Mouse (Mus musculus) intestine, embryonic 14.5 days (tissue): ENCODE data around the gene Tmx2. TPM values are rescaled to one million over a fixed set of nuclear protein-coding genes. Genes with fewer than 3 reads are reported as not detected.

Experiments
- ATAC-seq: fragments of 200-750 bp; cut with Nextera tagmentation; replicated peaks from 2 replicates; pipeline ENCODE4 v1.8.0; 2017; ENCODE audit warnings: low read depth, moderate number of reproducible peaks, moderate TSS enrichment, moderate library complexity; ENCODE audit not compliant: low FRiP score, low TSS enrichment
- DNase-seq: peaks from one replicate; pipeline ENCODE4 v3.0.0-alpha.2; 2018; ENCODE audit warnings: low spot score
- H3K27ac ChIP-seq: fragments of 300-500 bp; sonication (generic); 2 replicates; pipeline ENCODE4 v1.5.1; 2014; ENCODE audit warnings: low read depth, mild to moderate bottlenecking, control low read depth
- H3K27me3 ChIP-seq: fragments of 300-500 bp; sonication (generic); replicated peaks from 2 replicates; pipeline ENCODE4 v1.6.1; 2014; ENCODE audit warnings: low read length, control low read depth; ENCODE audit not compliant: control insufficient read depth, insufficient read depth
- H3K36me3 ChIP-seq: fragments of 300-500 bp; sonication (generic); 2 replicates; pipeline ENCODE4 v1.6.1; 2014; ENCODE audit warnings: low read length, control low read depth; ENCODE audit not compliant: control insufficient read depth, insufficient read depth
- H3K4me1 ChIP-seq: fragments of 300-500 bp; sonication (generic); replicated peaks from 2 replicates; pipeline ENCODE4 v1.6.1; 2014; ENCODE audit warnings: low read length, control low read depth, mixed read lengths; ENCODE audit not compliant: control insufficient read depth, insufficient read depth
- H3K4me2 ChIP-seq: fragments of 300-500 bp; sonication (generic); 2 replicates; pipeline ENCODE4 v1.6.1; 2014; ENCODE audit warnings: low read length
- H3K4me3 ChIP-seq: fragments of 300-500 bp; sonication (generic); 2 replicates; pipeline ENCODE4 v1.5.1; 2014; ENCODE audit warnings: low read depth, low read length, control low read depth, mixed read lengths
- H3K9ac ChIP-seq: fragments of 300-500 bp; sonication (generic); 2 replicates; pipeline ENCODE4 v1.6.1; 2014; ENCODE audit warnings: mild to moderate bottlenecking, low read length
- H3K9me3 ChIP-seq: fragments of 300-500 bp; sonication (generic); 2 replicates; pipeline ENCODE4 v1.6.1; 2016; ENCODE audit warnings: low read length, control low read depth; ENCODE audit not compliant: control insufficient read depth
- WGBS: fragments of 180-500 bp; shearing (Covaris S2); extraction: QIAGEN DNeasy Blood & Tissue Kit; methylation state at CpG from one replicate; pipeline ENCODE4 v1.1.7; 2014; 5-methylcytosine and 5-hydroxymethylcytosine counted together
- polyA plus RNA-seq: library from polyadenylated mRNA; unstranded; fragments of >200 nt; fragmentation: Nextera tagmentation; extraction: Ambion mirVana; gene quantifications from 2 replicates; pipeline ENCODE4 v1.2.1, GENCODE M21; 2014

Gene Tmx2
- polyA plus RNA-seq, 1 experiment from 2014 or later, result 131 TPM

GRCm38 (mm10) chr2:84636231-84636741 is 42.7 kb downstream of the Tmx2 start:
- WGBS, result 13% methylated on average over 8 of the region's 8 CpGs
- Histone ChIP-seq H3K9ac (peak overlapping the region; percentile 38), H3K9me3 (no peaks in the 10 kb centered on the region), H3K4me1 (peaks cover 71% of the 10 kb centered on the region), H3K4me2 (peak overlapping the region; percentile 55), H3K36me3 (no peaks in the 10 kb centered on the region; the same call in 1 of the 2 replicates), H3K27ac (peak overlapping the region; percentile 98), H3K27me3 (no peaks in the 10 kb centered on the region), H3K4me3 (0 out of 2 replicates have a peak overlapping the region, but pooled peaks have one; percentile 13)
- peak; percentile 50; the same call in 1 of the 2 replicates for ATAC-seq
- peak; percentile 70 for DNase-seq

GRCm38 (mm10) chr2:84635611-84636010 is 43.3 kb downstream of the Tmx2 start:
- peak overlapping the region; percentile 98 for H3K27ac ChIP-seq
- H3K4me3 ChIP-seq, result 0 out of 2 replicates have a peak overlapping the region, but pooled peaks have one; percentile 13
- H3K27me3 ChIP-seq, result no peaks in the 10 kb centered on the region
- no peaks in the 10 kb centered on the region for H3K9me3 ChIP-seq
- ATAC-seq (peak; percentile 87), DNase-seq (peak; percentile 87)
- peak overlapping the region; percentile 38 for H3K9ac ChIP-seq
- peak overlapping the region; percentile 55 for H3K4me2 ChIP-seq
- WGBS, result 0% methylated on average over 2 of the region's 2 CpGs
- H3K36me3 ChIP-seq, result no peaks in the 10 kb centered on the region; the same call in 1 of the 2 replicates
- peaks cover 71% of the 10 kb centered on the region for H3K4me1 ChIP-seq

GRCm38 (mm10) chr2:84634934-84635482 is 43.9 kb downstream of the Tmx2 start:
- 14% methylated on average over 4 of the region's 4 CpGs for WGBS
- H3K27ac ChIP-seq, result peak overlapping the region; percentile 98
- peak overlapping the region; percentile 38 for H3K9ac ChIP-seq
- no peaks in the 10 kb centered on the region for H3K9me3 ChIP-seq
- peaks cover 2% of the 10 kb centered on the region; the same call in 1 of the 2 replicates for H3K36me3 ChIP-seq
- H3K4me3 ChIP-seq, result 0 out of 2 replicates have a peak overlapping the region, but pooled peaks have one; percentile 4
- no peaks in the 10 kb centered on the region for H3K27me3 ChIP-seq
- peak overlapping the region; percentile 55 for H3K4me2 ChIP-seq
- no peak for ATAC-seq
- H3K4me1 ChIP-seq, result peaks cover 71% of the 10 kb centered on the region
- DNase-seq, result no peak

- H3K4me1 ChIP-seq, result peaks cover 67% of the 10 kb centered on the region
- ATAC-seq (0 out of 2 replicates have a peak, but pooled peaks have one; percentile 1), DNase-seq (no peak)
- 43% methylated on average over 4 of the region's 4 CpGs for WGBS
- H3K4me2 ChIP-seq, result peak overlapping the region; percentile 55
- no peaks in the 10 kb centered on the region for H3K27me3 ChIP-seq
- peak overlapping the region; percentile 98 for H3K27ac ChIP-seq
- H3K36me3 ChIP-seq, result peaks cover 9% of the 10 kb centered on the region; the same call in 1 of the 2 replicates
- no peak overlapping the region for H3K4me3 ChIP-seq
- no peak overlapping the region for H3K9ac ChIP-seq
- no peaks in the 10 kb centered on the region for H3K9me3 ChIP-seq
Measured at GRCm38 (mm10) chr2:84634006-84634405, 44.9 kb downstream of the Tmx2 start.

- ATAC-seq (peak; percentile 63), DNase-seq (peak; percentile 65)
- peaks cover 57% of the 10 kb centered on the region for H3K4me1 ChIP-seq
- no peaks in the 10 kb centered on the region for H3K9me3 ChIP-seq
- H3K4me3 ChIP-seq, result no peak overlapping the region
- no peaks in the 10 kb centered on the region for H3K27me3 ChIP-seq
- H3K4me2 ChIP-seq, result no peak overlapping the region; the same call in none of the 2 replicates
- no peak overlapping the region for H3K9ac ChIP-seq
- peaks cover 11% of the 10 kb centered on the region; the same call in 1 of the 2 replicates for H3K36me3 ChIP-seq
- H3K27ac ChIP-seq, result peak overlapping the region; percentile 98
- WGBS, result 5% methylated on average over 3 of the region's 3 CpGs
Measured at GRCm38 (mm10) chr2:84632999-84633398, 45.9 kb downstream of the Tmx2 start.

GRCm38 (mm10) chr2:84632001-84632400 is 46.9 kb downstream of the Tmx2 start:
- H3K4me2 ChIP-seq, result peak overlapping the region; percentile 20; the same call in 1 of the 2 replicates
- no peaks in the 10 kb centered on the region for H3K27me3 ChIP-seq
- no peak overlapping the region for H3K9ac ChIP-seq
- no peak for ATAC-seq
- 86% methylated on average over 1 of the region's 1 CpGs for WGBS
- H3K36me3 ChIP-seq, result peaks cover 11% of the 10 kb centered on the region; the same call in 1 of the 2 replicates
- no peak for DNase-seq
- peak overlapping the region; percentile 98; the same call in 1 of the 2 replicates for H3K27ac ChIP-seq
- H3K4me3 ChIP-seq, result no peak overlapping the region
- peaks cover 55% of the 10 kb centered on the region for H3K4me1 ChIP-seq
- H3K9me3 ChIP-seq, result no peaks in the 10 kb centered on the region

GRCm38 (mm10) chr2:84627036-84627435 is 51.9 kb downstream of the Tmx2 start:
- ATAC-seq, result 0 out of 2 replicates have a peak, but pooled peaks have one; percentile 18
- Histone ChIP-seq H3K4me1 (peaks cover 24% of the 10 kb centered on the region), H3K9me3 (no peaks in the 10 kb centered on the region), H3K27me3 (no peaks in the 10 kb centered on the region), H3K36me3 (peaks cover 30% of the 10 kb centered on the region), H3K27ac (peak overlapping the region; percentile 54), H3K4me3 (no peak overlapping the region), H3K4me2 (no peak overlapping the region), H3K9ac (no peak overlapping the region)
- WGBS, result 25% methylated on average over 3 of the region's 3 CpGs
- no peak for DNase-seq

GRCm38 (mm10) chr2:84626366-84626975 is 52.5 kb downstream of the Tmx2 start:
- DNase-seq (no peak), ATAC-seq (no peak)
- 66% methylated on average over 7 of the region's 7 CpGs for WGBS
- H3K27ac ChIP-seq, result peak overlapping the region; percentile 24
- H3K27me3 ChIP-seq, result no peaks in the 10 kb centered on the region
- no peak overlapping the region for H3K4me3 ChIP-seq
- peaks cover 30% of the 10 kb centered on the region for H3K36me3 ChIP-seq
- H3K9ac ChIP-seq, result no peak overlapping the region
- H3K9me3 ChIP-seq, result no peaks in the 10 kb centered on the region
- H3K4me2 ChIP-seq, result no peak overlapping the region
- peaks cover 19% of the 10 kb centered on the region for H3K4me1 ChIP-seq
